Mouse (Mus musculus) layer of hippocampus, postnatal 25 days (tissue): ENCODE data around the gene Stard7. TPM values are rescaled to one million over a fixed set of nuclear protein-coding genes. Genes with fewer than 3 reads are reported as not detected.

ENCODE experiments used
- DNase-seq, 2 experiments: peaks; one replicate each; pipeline ENCODE4 v3.0.0; 2022; ENCODE audit warnings: mixed read lengths in 2 of 2, low spot score in 1 of 2; ENCODE audit errors: extremely low spot score in 1 of 2
- total RNA-seq, 2 experiments: library from RNA; stranded (reverse); gene quantifications; 2 replicates each; pipeline ENCODE4 v1.2.3; 2021

Gene Stard7
- total RNA-seq, 2 experiments from 2014 or later: 110 to 114 TPM

DNA sequence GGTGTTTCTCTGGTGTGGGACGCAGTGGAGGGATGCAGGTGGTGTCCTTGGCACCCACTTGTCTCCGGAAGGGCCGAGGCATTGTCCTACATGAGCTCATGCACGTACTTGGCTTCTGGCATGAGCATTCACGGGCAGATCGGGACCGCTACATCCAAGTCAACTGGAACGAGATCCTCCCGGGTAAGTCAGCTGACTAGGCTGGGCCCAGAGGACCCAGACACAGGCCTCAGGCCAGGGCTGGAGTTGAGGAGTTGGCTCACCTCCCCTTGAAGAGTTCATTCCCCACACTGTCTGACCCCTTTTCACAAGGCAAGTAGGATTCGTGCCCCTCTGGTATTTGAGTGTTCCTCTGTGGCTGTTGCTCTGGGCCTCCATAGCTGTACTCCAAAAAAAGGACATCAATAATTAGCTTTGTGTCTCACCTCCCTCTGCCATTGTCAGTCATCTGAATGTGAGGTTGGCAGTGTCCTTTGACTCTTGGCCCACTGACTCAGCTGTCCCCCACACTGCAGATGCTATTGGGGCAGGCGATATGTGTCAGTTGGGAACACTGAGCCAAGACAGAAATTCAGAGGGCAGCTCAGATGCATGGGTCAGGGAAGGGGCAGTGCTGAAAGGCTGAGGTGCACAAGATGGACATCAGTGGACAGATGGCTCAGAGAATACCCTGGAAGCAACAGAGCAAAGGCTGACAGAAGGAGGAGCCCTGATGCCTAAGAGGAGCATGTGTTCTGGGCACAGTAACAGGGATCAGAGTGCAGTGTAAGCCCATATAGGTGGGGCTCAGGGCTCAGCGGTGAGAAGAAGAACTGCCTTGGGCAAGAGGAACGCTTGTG, 77.3 kb downstream of the Stard7 start:
- DNase-seq: no peak

Other genes with a start within 250 kb of the Stard7 start
- 10 to 100 TPM; 19.6 to 21.3 TPM for gene Blvra, start 199.6 kb upstream of the Stard7 start, total RNA-seq
- 1 to 10 TPM; 2.1 to 2.6 TPM for gene Ncaph, start 136.3 kb upstream of the Stard7 start, total RNA-seq
- 1 to 10 TPM; 2.5 to 2.8 TPM for gene Itpripl1, start 126.8 kb upstream of the Stard7 start, total RNA-seq
- 1 to 10 TPM in 1 of 2 experiments, under 1 TPM in 1; 0.49 to 1.2 TPM for gene 1810024B03Rik, start 61.9 kb upstream of the Stard7 start, total RNA-seq
- gene Snrnp200, start 61.8 kb upstream of the Stard7 start, total RNA-seq: 10 to 100 TPM; 84.2 to 88.6 TPM
- gene Ciao1, start 22.4 kb upstream of the Stard7 start, total RNA-seq: 10 to 100 TPM; 76.0 to 87.5 TPM
- 10 to 100 TPM; 83.4 to 83.5 TPM for gene Tmem127, start 22.3 kb upstream of the Stard7 start, total RNA-seq
- 1 to 10 TPM; 1.2 to 1.3 TPM for gene Dusp2, start 65.9 kb downstream of the Stard7 start, total RNA-seq
- not detected for gene Astl, start 68.4 kb downstream of the Stard7 start, total RNA-seq
- gene Adra2b, start 93.0 kb downstream of the Stard7 start, total RNA-seq: under 1 TPM; 0.14 to 0.15 TPM
- gene Gpat2, start 155.0 kb downstream of the Stard7 start, total RNA-seq: under 1 TPM; 0.26 to 0.27 TPM
- 10 to 100 TPM; 17.7 to 17.9 TPM for gene Fahd2a, start 174.3 kb downstream of the Stard7 start, total RNA-seq